Mouse (Mus musculus): ENCODE data around the gene Ptpn6. TPM values are rescaled to one million over a fixed set of nuclear protein-coding genes. Genes with fewer than 3 reads are reported as not detected.
A peak's percentile ranks its signal among the peaks of the same experiment; 100 is the strongest.

The Ptpn6 gene
- polyA plus RNA-seq, 1 experiment from 2014 or later, result 6.1 TPM

DNA sequence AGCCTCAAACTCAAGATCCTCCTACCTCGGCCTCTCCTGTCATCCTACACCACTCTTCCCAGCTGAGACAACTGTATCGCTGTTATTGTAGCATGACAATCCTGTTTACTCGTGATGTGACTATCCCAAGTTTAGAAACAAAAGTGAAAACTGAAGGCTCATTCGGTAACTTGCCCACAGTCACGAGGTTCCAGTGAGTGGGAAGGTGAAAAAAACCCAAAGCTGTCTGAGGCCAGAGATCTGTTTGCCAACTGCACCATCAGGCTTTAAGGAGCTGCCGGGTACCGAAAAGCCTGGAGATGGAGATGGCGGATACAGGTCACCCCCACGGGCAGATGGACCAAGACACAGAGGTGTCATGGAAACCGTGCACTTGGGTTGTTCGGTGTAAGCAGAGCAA is 1.5 kb downstream of the Ptpn6 start:
- H3K27me3 ChIP-seq (ENCODE audit: low read depth, poor library complexity, severe bottlenecking), result no peaks in the 10 kb centered on the region
- peaks cover 45% of the 10 kb centered on the region for H3K4me1 ChIP-seq

DNA sequence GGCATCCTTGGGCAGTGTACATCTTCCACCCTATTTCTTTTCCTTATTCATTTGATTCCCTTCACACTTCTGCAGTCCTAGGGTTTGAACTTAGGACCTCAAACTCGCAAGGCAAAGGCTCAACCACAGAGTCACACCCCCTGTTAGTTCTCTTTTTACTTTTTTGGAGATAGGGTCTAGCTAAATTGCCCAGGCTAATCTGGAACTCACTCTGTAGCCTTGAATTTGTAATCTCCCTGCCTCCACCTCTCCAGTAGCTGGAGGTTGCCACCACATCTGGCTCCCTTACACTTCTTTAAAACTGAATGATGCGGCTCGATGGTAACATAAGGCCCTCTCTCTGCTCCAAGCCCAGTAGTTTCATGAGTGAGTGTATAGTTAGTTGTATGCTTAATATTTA is 4.1 kb downstream of the Ptpn6 start:
- Histone ChIP-seq H3K4me1 (peaks cover 26% of the 10 kb centered on the region), H3K36me3 (peaks cover 9% of the 10 kb centered on the region), H3K4me3 (no peak overlapping the region), H3K27ac (replicated peaks) (no peak overlapping the region), H3K9me3 (replicated peaks) (no peaks in the 10 kb centered on the region), H3K27me3 (ENCODE audit: low read depth, poor library complexity, severe bottlenecking) (no peaks in the 10 kb centered on the region)
- no peak for DNase-seq (ENCODE audit: low spot score)
- WGBS, result 91% methylated on average over 3 of the region's 3 CpGs

More for the DNA sequence above, 1.5 kb downstream of the Ptpn6 start:
- WGBS, result 92% methylated on average over 11 of the region's 11 CpGs
- Histone ChIP-seq H3K27ac (replicated peaks) (no peak overlapping the region), H3K36me3 (peaks cover 10% of the 10 kb centered on the region), H3K9me3 (replicated peaks) (no peaks in the 10 kb centered on the region), H3K4me3 (no peak overlapping the region)
- no peak for DNase-seq (ENCODE audit: low spot score)

DNA sequence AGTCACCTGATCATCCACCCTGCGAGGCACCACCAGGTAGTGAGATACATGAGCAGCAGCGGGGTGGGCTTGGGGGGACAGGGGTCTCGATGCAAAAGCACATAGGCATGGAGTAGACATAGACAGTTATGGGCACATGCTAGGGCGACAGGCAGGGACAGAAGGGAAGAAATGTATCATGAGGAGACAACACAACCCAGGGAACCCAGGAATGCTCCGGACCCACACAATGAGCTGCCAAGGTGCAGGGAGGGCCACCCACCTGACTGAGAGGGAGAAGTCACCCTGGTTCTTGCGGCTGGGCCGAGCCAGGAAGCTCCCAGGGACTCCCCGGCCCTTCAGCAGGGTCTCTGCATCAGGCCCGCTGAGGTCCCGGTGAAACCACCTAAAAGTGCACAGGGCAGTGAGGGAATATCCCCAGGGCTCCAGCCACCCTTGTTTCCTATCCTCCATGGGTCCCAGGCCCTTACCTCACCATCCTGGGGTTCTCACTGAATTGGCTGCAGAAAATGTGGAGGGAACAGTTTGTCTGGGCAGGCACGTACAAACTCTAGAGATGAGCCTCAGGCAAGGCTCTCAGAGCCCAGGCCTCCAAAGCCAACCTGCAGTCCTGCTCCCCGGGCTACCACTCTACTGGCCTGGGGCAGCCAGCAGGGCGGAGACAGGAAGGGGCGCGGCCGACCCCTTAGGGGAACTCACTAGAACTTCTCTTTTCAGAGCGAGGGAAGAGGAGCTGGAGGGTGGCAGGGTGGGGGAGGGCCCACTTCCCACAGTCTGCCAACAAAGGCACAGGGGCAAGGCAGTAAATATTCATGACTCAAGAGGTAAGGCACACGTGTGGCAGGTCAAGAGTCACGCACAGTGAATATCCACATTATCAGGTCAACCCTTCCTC is 5.8 kb downstream of the Ptpn6 start:
- Histone ChIP-seq H3K36me3 (no peaks in the 10 kb centered on the region), H3K27ac (replicated peaks) (peak overlapping the region; percentile 53), H3K27me3 (ENCODE audit: low read depth, poor library complexity, severe bottlenecking) (no peaks in the 10 kb centered on the region), H3K4me3 (no peak overlapping the region), H3K4me1 (peaks cover 13% of the 10 kb centered on the region), H3K9me3 (replicated peaks) (no peaks in the 10 kb centered on the region)
- 51% methylated on average over 19 of the region's 19 CpGs for WGBS
- no peak for DNase-seq (ENCODE audit: low spot score)

DNA sequence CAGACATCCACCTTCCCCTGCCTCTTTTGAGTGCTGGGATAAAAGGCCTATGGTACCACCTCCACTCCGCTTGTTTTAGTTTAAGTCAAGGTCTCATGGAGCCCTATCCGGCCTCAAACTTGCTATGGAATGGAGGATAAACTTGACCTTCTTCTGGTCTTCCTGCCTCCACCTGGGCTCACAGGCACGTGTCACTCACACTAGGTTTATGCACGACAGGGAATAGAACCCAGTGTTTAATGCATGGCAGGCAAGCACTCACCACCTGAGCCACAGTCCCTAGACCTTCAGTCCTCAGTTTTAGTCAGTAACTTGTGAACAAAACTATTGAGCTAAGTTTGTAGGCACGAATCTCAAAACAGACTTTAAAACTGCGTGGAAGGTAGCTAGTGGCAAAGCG is 7.5 kb downstream of the Ptpn6 start:
- no peak overlapping the region for H3K27ac ChIP-seq (replicated peaks)
- 88% methylated on average over 7 of the region's 7 CpGs for WGBS
- no peaks in the 10 kb centered on the region for H3K27me3 ChIP-seq (ENCODE audit: low read depth, poor library complexity, severe bottlenecking)
- no peaks in the 10 kb centered on the region for H3K9me3 ChIP-seq (replicated peaks)
- peaks cover 19% of the 10 kb centered on the region for H3K4me1 ChIP-seq
- H3K4me3 ChIP-seq, result no peak overlapping the region
- no peaks in the 10 kb centered on the region for H3K36me3 ChIP-seq
- no peak for DNase-seq (ENCODE audit: low spot score)

DNA sequence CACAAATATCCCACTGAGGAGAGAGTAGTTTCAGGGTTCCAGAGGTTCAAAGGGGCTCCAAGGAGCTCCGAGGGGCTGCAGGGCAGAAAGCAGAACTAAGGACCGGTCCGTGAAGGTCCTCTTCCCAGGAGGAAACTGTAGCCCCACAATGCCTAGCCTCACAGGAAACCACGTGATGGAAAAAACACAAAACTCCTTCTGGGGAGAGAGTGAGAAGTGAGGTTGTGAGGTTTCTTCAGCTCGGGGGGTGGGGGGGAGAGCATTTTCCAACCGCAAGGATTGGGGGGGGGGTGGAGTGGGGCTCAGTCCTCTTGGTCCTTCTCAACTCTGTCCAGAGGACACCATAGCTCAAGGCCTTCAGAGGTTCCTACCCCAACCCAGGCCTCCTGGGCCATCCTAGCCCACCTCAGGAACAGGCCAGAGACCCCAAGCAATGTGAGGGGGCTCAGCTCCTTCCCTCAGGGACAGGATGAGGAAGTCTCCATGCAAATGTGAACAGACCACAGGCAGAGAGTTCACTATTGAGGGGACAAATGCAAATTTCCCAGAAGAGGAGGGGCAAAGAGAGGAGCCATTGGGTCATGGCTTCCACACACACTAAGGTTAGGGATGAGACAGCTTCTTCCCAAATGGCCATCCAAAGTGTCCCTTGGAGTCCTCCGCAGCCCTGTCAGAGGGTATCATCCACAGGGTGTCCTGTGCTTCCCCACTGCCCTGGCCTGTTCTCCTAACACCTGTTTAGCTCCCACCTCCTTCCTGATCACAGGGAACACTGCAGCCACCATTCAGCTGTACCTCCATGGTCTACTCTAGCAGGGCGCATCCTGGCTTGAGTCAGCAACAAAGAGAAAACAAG is 8.4 kb downstream of the Ptpn6 start:
- Histone ChIP-seq H3K27me3 (ENCODE audit: low read depth, poor library complexity, severe bottlenecking) (no peaks in the 10 kb centered on the region), H3K36me3 (no peaks in the 10 kb centered on the region), H3K4me3 (no peak overlapping the region), H3K9me3 (replicated peaks) (no peaks in the 10 kb centered on the region), H3K27ac (replicated peaks) (no peak overlapping the region), H3K4me1 (peaks cover 19% of the 10 kb centered on the region)
- DNase-seq (ENCODE audit: low spot score), result no peak
- 87% methylated on average over 8 of the region's 8 CpGs for WGBS

DNA sequence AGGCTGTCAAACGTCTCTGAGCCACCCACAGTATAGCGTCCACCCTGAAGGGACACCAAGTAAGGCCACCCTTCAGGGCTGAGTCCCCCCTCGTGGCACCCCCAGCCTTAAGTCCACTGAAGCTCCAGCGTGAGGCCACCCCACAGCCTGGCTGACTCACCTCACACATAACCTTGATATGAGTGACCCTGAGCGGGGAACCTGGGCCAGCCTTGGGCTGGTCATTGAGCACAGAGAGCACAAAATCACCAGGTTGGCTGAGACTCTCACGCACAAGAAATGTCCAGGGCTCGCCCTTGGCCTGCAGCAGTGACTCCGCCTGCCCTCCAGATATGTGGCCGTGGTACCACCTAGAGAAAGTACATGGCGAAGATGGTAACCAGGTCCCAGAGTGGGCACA is 9.9 kb downstream of the Ptpn6 start:
- no peak overlapping the region for H3K4me3 ChIP-seq
- H3K27ac ChIP-seq (replicated peaks), result no peak overlapping the region
- no peaks in the 10 kb centered on the region for H3K9me3 ChIP-seq (replicated peaks)
- peaks cover 19% of the 10 kb centered on the region for H3K4me1 ChIP-seq
- WGBS, result 91% methylated on average over 10 of the region's 10 CpGs
- no peaks in the 10 kb centered on the region for H3K27me3 ChIP-seq (ENCODE audit: low read depth, poor library complexity, severe bottlenecking)
- no peaks in the 10 kb centered on the region for H3K36me3 ChIP-seq
- DNase-seq (ENCODE audit: low spot score), result no peak

DNA sequence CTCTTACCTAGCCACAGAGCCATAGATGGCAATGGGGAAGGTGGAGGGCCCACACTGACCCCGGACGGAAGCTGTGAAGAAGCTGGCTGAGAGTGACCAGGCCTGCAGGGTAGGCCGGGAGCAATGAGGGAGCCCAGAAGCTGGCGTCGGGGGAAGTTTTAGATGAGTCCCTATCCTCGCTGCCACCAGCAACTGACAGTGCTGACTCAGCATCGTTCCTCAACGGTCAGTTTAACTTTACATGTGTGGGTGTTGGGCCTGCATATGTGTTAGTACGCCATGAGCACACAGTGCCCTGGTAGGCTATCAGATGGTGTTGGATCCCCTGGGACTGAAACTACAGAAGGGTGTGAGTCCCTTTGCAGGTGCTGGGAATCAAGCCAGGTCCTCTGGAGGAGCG is 14.0 kb downstream of the Ptpn6 start:
- H3K4me3 ChIP-seq, result no peak overlapping the region
- no peaks in the 10 kb centered on the region for H3K36me3 ChIP-seq
- DNase-seq (ENCODE audit: low spot score), result no peak
- no peaks in the 10 kb centered on the region for H3K9me3 ChIP-seq (replicated peaks)
- H3K27ac ChIP-seq (replicated peaks), result no peak overlapping the region
- H3K27me3 ChIP-seq (ENCODE audit: low read depth, poor library complexity, severe bottlenecking), result no peaks in the 10 kb centered on the region
- 90% methylated on average over 10 of the region's 10 CpGs for WGBS
- H3K4me1 ChIP-seq, result peaks cover 14% of the 10 kb centered on the region

DNA sequence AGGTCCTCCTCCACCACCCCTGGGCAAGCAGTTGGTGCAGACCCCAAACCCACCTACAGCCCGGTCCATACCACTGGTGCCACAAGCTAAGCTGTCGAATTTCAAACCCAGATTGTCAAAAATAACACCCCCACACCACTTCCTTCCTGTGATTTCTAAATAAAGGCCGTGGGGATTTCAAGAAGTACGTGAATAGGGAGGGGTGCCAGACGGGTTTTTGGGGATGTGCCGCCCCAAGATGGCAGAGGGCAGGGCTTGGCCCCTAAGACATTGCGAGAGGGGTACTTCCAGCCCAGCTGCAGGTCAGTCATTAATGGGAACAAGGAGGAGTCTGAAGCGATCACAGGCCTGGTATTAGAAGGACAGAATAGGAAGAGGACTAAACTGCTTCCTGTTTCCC is 15.0 kb downstream of the Ptpn6 start:
- Histone ChIP-seq H3K27me3 (ENCODE audit: low read depth, poor library complexity, severe bottlenecking) (no peaks in the 10 kb centered on the region), H3K9me3 (replicated peaks) (no peaks in the 10 kb centered on the region), H3K36me3 (no peaks in the 10 kb centered on the region), H3K4me1 (peaks cover 22% of the 10 kb centered on the region), H3K4me3 (no peak overlapping the region), H3K27ac (replicated peaks) (no peak overlapping the region)
- no peak for DNase-seq (ENCODE audit: low spot score)
- WGBS, result 89% methylated on average over 8 of the region's 8 CpGs

DNA sequence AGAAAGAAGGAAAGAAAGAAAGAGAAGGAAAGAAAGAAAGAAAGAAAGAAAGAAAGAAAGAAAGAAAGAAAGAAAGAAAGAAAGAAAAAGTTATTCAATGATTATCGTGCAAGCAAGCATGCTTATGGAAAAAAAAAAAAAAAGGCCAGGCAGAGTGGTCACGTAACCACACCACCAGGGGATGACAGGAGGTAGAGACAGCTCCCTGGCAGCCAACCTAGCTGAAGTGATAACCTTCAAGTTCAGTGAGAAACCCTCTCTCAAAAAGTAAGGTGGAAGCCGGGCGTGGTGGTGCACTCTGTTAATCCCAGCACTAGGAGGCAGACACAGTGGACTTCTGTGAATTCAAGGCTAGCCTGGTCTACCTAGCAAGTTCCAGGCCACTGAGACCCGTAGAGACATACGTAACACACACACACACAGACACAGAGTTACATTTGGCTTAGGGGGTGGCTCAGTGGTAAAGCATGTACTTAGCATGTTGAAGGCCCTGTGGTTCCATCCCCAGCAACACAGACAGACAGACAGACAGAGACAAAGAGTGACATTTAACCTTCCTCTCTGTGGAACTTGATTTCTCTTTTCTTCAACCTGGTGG is 15.5 kb downstream of the Ptpn6 start:
- H3K27ac ChIP-seq (replicated peaks), result no peak overlapping the region
- no peaks in the 10 kb centered on the region for H3K9me3 ChIP-seq (replicated peaks)
- no peak overlapping the region for H3K4me3 ChIP-seq
- peaks cover 21% of the 10 kb centered on the region for H3K4me1 ChIP-seq
- H3K27me3 ChIP-seq (ENCODE audit: low read depth, poor library complexity, severe bottlenecking), result no peaks in the 10 kb centered on the region
- peaks cover 4% of the 10 kb centered on the region for H3K36me3 ChIP-seq
- no peak for DNase-seq (ENCODE audit: low spot score)
- 83% methylated on average over 6 of the region's 6 CpGs for WGBS

DNA sequence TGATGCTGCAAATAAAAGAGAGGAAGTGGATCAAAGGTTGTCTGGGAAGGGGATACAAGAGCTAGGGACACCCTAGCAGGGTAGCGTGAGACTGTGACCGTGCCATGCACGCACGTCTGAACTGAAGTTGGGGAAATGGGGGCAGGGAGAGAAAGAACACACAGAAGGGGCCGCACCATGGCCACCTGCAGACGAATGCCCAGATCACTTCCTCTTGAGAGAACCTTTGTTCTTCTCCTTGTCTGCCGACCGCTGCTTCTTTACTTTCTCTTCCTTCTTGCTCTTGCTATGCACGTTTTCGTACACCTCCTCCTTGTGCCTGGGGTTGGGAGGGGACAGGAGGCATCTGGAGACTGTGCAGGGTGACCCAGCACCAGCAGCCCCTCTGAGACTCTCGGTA is 17.6 kb downstream of the Ptpn6 start:
- Histone ChIP-seq H3K9me3 (replicated peaks) (no peaks in the 10 kb centered on the region), H3K27me3 (ENCODE audit: low read depth, poor library complexity, severe bottlenecking) (no peaks in the 10 kb centered on the region), H3K4me3 (no peak overlapping the region), H3K27ac (replicated peaks) (no peak overlapping the region; the same call in 1 of the 2 replicates), H3K4me1 (peaks cover 12% of the 10 kb centered on the region), H3K36me3 (peaks cover 25% of the 10 kb centered on the region)
- 74% methylated on average over 11 of the region's 11 CpGs for WGBS
- no peak for DNase-seq (ENCODE audit: low spot score)

DNA sequence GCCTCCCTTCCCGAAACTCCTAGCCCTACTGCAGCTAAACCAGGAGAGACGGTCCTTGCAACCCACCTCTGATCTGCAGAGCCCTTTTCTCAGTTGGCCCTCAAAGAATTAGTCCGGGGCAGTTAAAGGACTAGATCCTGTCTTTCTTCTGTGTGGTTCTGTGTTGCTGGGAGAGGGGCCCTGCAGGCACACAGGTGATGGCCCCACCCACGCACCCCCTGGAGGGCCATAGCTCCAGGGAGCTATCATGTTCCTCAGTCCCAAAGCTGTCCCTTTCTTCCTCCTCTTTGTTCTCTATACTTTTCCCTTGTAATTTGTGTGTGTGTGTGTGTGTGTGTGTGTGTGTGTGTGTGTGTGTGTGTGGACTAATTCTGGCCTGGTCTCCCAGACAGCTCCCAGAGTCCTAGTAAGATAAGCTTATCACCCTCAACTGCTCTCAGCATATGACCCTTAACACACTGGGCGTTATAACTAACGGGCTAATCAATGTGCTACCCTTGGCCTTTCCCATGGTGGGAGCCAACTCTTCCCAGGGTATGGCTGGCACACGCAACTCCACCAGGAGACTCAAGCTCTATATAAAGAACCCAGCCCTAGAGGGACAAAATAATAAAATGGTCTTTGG is 19.0 kb downstream of the Ptpn6 start:
- Histone ChIP-seq H3K27me3 (ENCODE audit: low read depth, poor library complexity, severe bottlenecking) (no peaks in the 10 kb centered on the region), H3K4me1 (peaks cover 17% of the 10 kb centered on the region), H3K36me3 (peaks cover 39% of the 10 kb centered on the region), H3K27ac (replicated peaks) (peak overlapping the region; percentile 50; the same call in 1 of the 2 replicates), H3K4me3 (no peak overlapping the region), H3K9me3 (replicated peaks) (no peaks in the 10 kb centered on the region)
- DNase-seq (ENCODE audit: low spot score), result no peak
- WGBS, result 76% methylated on average over 7 of the region's 7 CpGs

DNA sequence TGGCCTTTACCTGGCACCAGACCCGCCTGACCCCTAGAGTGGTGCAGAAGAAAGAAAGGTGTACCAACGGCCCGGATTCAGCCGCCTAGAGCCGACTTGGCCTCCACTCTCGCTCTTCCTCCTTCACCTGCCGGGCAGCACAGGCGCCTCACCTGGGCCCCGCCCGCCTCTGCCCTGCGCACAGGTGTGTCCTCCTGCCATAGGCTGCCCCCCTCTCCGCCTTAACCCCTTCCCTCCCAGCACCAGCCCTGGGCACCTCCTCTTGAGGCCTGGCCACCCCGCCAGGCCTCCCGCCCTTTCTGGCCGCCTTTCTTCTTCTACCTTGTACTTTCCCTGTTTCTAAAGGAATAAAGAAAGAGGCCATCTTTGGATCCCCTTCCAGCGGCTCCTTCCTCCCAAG is 19.8 kb downstream of the Ptpn6 start:
- peaks cover 47% of the 10 kb centered on the region for H3K36me3 ChIP-seq
- WGBS, result 62% methylated on average over 16 of the region's 16 CpGs
- H3K4me3 ChIP-seq, result peak overlapping the region; percentile 3; the same call in 1 of the 2 replicates
- no peak for DNase-seq (ENCODE audit: low spot score)
- H3K27ac ChIP-seq (replicated peaks), result peak overlapping the region; percentile 50; the same call in 1 of the 2 replicates
- peaks cover 24% of the 10 kb centered on the region for H3K4me1 ChIP-seq
- H3K27me3 ChIP-seq (ENCODE audit: low read depth, poor library complexity, severe bottlenecking), result no peaks in the 10 kb centered on the region
- no peaks in the 10 kb centered on the region for H3K9me3 ChIP-seq (replicated peaks)
